Mouse (Mus musculus): ENCODE results near the gene Adam30.

- TF ChIP-seq CTCF (IDR thresholded peaks at IDR 0.05; ENCODE audit: low read depth) (no peak), EP300 (IDR thresholded peaks at IDR 0.05; ENCODE audit: low read depth) (no peak)
Observed at GRCm38 (mm10) chr3:98160330-98160729, at the start of gene Adam30.
